Mouse (Mus musculus) natural killer cell, adult 2 months (primary cell): ENCODE measurements around the gene Tmem33.

Experiments used
- DNase-seq, 2 experiments: peaks; one replicate each; pipeline ENCODE4 v3.0.0; 2022; ENCODE audit warnings: low spot score in 2 of 2

The Tmem33 gene

DNA sequence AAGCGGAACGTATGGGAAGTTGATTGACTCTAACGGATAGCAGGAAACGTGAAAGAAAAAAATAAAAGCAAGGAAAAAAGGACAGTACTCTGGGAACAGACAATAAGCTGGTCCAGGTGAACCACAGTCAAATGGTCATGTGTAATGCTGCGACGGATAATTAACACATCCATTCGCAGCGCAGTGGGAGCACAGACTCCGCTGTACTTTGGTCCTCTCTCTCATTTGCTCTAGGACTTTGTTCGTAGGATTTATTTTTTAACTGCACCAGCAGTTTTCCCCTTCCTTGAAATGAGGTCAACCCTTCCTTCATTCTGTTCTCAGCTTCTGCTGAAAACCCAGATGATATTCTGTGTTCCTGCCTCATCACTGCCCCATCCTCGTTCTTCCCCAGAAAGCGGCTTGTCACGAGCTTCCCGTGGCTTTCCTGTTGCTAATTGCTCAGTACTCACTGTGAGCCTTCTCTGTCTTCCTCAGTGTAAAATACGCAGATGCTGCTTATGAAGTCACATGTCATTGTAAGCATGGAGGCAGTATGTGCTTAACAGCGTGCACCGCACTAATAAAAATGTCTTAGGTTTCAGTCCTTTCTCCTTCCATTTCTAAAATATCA is 61.4 kb downstream of the Tmem33 start:
- DNase-seq: no peak

DNA sequence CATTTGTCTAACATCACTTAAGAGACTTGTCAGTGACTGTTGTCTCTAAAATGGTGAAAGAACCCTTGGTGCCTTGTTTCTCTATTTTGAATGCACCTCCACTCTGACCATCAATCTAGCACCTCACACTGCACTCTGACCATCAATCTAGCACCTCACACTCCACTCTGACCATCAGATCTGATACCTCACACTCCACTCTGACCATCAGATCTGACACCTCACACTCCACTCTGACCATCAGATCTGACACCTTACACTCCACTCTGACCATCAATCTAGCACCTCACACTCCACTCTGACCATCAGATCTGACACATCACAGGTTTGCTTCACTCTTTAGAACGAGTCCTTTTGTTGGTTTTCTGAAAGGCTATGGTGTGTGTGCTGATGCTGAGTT is 63.7 kb downstream of the Tmem33 start:
- DNase-seq: peak; percentile 34 to 72

DNA sequence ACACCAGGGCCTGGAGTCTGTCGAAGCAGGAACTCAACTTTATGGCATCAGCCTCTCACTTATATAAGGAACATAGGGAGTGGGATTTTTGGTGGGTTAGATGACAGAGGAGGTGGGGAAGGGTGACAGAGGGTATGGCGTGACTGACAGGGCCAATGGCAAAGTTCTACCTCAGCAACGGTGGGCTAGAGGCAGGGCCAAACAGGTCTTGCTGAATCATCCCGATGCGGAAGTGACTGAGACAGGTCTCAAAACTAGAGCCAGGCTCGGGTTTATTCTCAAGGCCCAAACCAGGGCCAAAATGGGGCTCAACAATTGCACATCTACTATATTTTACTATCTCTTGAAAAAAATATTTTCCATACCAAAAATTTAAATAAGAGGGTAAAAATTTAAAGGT is 80.4 kb downstream of the Tmem33 start:
- no peak for DNase-seq
